Mouse (Mus musculus) spleen, postnatal 4 days (tissue): ENCODE measurements around the gene Ppil1.
"Not testable (repeated sequence)": the region's sequence is repeated elsewhere in the genome, so short reads cannot be mapped to it uniquely, and the experiment has no call there.

Experiments
- DNase-seq, 2 experiments: peaks; one replicate each; pipeline ENCODE4 v3.0.0; 2022; ENCODE audit warnings: low spot score in 2 of 2

Gene Ppil1

GRCm38 (mm10) chr17:29251608-29252390, 12.2 kb downstream of the Ppil1 start:
- no peak for DNase-seq

DNA sequence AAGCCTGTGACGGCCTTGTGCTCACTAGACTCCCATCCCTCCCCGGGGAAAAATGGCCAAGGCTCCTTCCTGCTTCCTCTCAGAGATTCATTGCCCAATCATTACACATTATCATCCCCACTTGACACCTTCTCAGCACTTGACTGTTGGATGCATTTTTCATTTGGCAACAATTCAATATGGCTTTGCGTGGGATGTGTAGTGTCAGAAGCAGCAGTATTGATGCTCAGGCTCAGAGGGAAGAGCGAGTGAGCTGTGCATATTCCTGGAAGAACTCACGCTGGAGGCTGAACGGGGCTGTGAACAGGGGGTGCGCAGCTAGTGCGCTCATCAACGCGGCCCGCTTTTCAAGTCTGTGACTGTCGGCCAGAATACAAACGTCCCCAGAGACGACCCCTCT, 13.0 kb downstream of the Ppil1 start:
- DNase-seq, result not testable (repeated sequence)

- peak in 1 of 2 experiments; percentile 39 for DNase-seq
Observed at GRCm38 (mm10) chr17:29249512-29249911, 14.5 kb downstream of the Ppil1 start.

DNA sequence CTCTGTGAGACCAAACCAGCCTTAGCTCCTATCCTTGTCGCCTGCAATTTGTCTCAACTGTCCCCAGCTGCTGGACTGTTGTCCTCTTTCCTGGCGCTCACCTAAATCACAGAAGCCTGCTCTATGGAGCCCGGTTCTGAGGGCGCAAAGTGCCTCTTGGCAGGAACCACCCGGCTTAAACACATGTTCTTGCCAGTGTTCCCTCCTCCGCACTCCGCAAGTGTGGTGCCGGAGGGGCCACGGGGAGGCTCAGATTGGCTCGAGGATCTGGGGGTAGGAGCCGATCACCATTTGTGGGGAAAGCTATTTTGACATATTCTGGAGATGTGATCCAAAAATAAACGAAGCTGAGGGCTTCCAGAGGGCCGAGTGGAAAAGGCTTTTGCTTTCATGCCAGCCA, 16.1 kb downstream of the Ppil1 start:
- DNase-seq, result no peak

DNA sequence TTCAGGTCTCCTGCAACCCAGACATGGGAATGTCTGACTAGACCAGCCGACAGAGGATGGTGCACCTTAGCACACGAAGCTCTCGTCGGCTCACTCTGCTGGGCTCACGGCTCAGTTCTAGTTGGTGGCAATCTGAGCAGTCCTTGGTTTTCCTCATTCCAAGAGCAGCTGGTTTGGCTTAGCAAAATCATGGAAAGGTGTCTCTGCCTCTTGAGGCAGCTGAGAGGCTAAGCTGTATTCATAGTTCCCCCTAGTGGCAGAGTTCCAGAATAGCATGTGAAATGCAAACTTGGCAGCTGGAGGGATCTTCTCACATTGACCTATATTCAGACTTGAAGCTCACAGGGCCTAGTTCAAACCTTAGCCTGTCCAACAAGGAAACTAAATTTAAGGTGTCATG, 17.4 kb downstream of the Ppil1 start:
- DNase-seq, result no peak

DNA sequence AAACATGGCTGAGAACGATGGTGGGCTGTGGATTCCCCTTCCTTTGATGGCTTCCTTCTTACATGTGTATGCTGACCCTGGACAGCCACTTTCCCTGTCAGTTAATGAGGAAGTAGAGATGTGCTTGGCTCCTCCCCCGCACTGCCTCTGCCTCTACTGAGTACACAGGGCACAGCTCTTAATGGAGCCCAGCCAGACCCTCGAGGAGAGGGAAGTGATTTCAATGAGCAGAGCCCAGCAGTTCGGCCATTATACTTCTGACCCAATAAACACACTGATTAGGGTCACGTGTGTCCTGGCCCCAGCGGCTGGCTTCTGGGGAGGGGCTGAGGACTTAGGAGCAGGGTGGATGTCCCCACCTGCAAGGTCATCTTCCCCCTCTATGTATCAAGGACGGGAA, 18.3 kb downstream of the Ppil1 start:
- DNase-seq, result peak in 1 of 2 experiments; percentile 39

- DNase-seq, result no peak
Observed at GRCm38 (mm10) chr17:29244912-29245311, 19.1 kb downstream of the Ppil1 start.

DNA sequence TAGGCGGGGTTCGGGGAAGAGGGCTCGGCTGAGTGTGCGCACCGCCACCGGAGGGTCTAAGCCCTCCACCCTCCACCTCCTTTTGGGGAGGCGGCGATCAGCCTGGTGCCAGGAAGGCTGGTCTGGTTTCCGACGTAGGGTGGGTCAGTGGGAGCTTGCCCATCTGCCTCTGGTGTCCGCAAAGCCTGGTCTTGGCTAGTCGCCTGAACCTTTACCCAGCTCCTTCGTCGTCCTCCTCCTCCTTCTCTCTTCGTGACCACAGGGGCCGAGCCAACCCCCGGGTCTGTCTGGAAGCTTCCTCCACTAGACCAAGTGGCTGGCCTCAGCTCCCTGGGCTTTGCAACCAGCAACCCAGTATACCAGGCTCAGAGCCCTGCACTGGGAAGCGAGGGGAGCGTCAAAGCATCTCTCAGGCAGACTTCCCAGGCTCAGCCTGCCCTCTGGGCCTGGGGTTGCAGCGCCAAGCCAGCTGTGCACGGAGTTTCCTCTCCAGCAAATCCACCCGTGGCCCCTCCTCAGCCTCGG, 25.5 kb downstream of the Ppil1 start:
- no peak for DNase-seq

DNA sequence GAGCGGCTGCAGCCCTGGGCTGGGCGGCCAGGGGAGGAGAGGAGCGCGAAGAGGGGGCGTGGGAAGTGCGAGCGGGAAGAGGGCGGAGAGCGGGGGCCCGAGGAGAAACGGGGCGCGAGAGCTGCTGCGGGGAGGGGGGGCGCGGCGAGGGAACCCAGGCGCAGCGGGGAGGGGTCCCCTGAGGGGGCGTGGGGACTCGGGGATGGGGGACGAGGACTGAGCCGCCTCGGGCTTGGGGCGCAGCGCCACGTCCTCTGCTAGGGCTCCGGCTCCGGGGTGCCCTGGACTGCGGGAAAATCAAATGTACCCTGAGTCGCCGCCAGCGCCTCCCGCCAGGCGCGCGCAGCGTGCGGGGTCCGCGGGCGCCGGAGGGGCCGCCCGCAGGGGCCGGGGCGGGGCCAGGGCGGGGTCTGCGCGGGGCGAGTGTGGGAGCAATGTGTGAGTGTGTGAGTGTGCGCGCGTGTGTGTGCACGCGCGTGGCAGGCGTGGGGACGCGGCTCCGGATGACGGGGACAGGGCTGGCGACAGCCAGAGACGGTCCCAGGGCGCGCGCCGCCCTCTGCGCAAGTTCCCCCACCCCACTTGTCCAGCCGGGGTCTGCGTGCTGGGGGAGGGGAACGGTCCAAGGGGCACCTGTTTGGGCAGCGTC, 26.1 kb downstream of the Ppil1 start, which contains the start of gene Cpne5:
Gene Cpne5 (minus strand): TSS at position 396 of the 649 bp plus-strand sequence.
- DNase-seq, result no peak

- no peak for DNase-seq
Observed at GRCm38 (mm10) chr17:29237267-29237771, 26.7 kb downstream of the Ppil1 start.

GRCm38 (mm10) chr17:29236111-29236510, 27.9 kb downstream of the Ppil1 start:
- DNase-seq, result no peak

- DNase-seq, result no peak
Observed at GRCm38 (mm10) chr17:29231109-29231508, 32.9 kb downstream of the Ppil1 start.

- DNase-seq, result no peak
Observed at GRCm38 (mm10) chr17:29220631-29221030, 43.4 kb downstream of the Ppil1 start.

- DNase-seq, result no peak
Observed at GRCm38 (mm10) chr17:29218017-29218416, 46.0 kb downstream of the Ppil1 start.

DNA sequence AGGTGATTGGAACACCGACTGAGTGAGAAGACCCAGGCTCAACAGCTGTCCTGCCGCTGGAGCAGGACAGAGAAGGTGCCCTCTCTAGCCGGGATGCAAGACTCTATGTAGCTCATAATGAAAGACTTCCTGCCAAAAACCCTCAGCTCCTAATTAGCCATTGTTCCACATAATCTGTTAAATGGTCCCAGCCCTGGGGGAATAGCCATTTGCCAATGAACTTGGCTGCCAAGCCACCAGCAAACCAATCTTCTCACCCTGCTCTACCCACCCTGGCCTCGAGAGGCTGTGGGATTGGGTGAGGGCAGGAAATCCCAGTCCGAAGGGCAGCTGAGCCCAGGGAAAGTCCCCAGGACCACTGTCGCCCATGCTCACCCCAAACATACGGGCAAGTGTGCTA, 47.9 kb downstream of the Ppil1 start:
- no peak for DNase-seq

DNA sequence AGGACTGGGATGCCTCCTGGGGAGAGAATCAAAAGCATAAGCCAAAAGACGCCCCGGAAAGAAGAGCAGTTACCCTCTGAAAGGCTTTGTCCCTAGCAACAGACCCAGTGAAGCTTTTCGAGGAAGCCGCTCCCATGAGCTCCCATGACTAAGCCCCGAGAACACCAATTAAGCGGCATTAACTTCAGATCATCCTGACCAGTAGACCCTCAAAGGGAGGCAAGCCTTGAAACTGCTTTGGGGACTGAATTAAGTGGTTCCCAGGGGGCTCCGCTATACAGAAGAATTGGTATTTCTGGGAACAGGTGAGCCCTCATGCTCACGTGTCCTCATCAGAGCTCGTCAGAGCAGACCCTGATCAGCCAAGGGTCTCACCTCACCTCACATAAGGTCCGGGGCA, 49.3 kb downstream of the Ppil1 start:
- DNase-seq, result no peak

GRCm38 (mm10) chr17:29214193-29214456, 49.9 kb downstream of the Ppil1 start:
- no peak for DNase-seq

DNA sequence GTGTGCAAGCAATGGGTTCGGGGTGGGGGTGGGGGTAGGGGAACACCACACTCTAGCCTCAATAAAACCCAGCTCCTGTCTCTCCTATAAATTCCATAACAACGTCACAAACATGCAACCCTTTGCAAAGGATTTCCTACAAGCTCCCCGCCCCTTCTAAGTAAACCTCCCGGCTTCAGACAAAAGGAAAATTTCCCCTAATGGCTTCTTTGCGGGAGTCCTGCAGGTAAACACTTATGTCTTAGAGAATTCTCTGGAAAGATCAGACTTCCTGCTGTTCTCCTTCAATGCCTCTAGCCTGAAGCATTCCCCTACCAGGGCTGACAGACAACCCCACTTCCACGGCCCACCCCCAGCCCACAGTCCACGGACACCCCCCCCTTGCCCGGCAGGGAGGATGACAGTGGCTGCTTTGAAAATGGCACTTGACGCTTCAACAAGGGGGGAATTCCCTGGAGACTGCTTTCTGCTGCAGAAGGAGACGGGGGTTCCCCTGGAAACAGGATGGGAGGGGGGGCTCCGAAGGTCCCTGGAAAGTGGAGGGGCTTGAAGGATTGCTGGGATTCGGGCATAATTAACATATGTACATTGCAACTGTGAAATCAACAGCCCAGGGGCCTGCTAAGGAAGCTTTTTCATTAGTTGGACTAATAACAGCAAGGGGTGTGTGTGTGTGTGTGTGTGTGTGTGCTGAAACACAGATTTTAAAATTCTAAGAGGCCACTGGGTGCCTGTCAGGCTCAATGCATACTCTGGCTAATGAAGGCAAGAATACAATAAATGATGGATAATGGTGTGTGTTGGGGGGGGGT, 50.4 kb downstream of the Ppil1 start:
- no peak for DNase-seq

DNA sequence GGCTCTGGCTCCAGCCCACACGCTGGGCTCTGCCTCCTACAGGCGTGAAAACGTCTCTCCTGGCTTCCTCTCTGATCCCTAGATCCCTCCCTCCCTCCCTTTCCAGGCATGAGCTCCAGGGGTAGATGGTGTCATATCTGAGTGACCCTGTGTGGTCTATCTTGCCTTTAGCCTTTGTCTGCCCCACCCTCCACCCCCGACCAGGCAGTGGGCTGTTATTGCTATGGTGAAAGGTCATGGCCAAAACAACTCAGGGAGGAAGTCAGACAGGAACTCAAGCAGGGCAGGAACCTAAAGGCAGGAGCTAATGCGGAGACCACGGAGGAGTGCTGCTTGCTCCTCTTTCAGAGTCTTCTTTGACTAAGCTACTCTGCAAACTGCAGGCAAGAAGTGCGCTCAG, 52.1 kb downstream of the Ppil1 start:
- no peak for DNase-seq

DNA sequence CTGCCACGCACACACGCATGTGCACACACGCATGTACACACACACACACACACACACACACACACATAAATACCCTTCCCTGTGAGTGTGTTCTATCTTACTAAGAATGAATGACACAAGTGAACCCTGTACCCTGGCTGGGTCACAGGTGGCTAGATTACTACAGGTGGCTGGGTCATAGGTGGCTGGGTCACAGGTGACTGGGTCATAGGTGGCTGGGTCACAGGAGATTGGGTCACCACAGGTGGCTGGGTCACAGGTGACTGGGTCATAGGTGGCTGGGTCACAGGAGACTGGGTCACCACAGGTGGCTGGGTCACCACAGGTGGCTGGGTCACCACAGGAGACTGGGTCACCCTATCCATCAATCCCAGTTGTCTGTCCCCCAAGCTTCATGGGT, 53.9 kb downstream of the Ppil1 start:
- DNase-seq, result no peak

- DNase-seq, result no peak
Observed at GRCm38 (mm10) chr17:29206052-29206451, 57.9 kb downstream of the Ppil1 start.

DNA sequence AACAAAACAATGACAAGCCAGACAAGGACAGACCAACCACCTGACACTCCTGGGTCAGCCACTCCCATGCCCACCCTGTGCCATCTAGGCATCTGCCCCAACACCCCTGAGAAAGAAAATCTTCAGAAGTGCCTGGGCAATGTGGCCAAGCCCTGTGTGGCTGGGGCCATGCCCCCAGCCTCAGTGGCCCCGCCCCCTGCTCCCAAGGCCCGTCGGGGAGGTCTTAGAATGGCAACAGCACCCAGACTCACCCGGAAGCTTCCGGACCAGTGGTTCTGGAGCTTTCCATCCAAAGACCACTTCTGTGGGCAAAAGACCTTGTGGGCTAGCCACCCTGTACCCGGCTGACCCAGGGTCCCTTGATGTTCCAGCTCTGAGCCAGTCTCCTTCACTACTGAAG, 61.4 kb downstream of the Ppil1 start:
- no peak for DNase-seq
